Mouse (Mus musculus) MEL (cell line): Measurements from ENCODE around the gene Eri2. TPM values are rescaled to one million over a fixed set of nuclear protein-coding genes. Genes with fewer than 3 reads are reported as not detected.

ENCODE experiments used
- DNase-seq: peaks from one replicate; pipeline ENCODE4 v3.0.0; 2011; ENCODE audit warnings: low read depth, low spot score
- H3K27ac ChIP-seq: 2 replicates; pipeline ENCODE4 v1.5.1; 2012; ENCODE audit warnings: low read depth, mild to moderate bottlenecking, control low read depth, low read length, moderate library complexity; ENCODE audit not compliant: control insufficient read depth
- H3K27me3 ChIP-seq, 2 experiments: fragments of 150-350 bp in 1 of 2; sonication (generic) in 1 of 2; 2 replicates each; pipeline ENCODE4 v1.6.1; 2012; ENCODE audit warnings: low read length in 2 of 2, mild to moderate bottlenecking in 2 of 2, improper control_type of control experiment in 1 of 2, moderate library complexity in 1 of 2; ENCODE audit not compliant: insufficient read depth in 2 of 2, control insufficient read depth in 1 of 2
- H3K36me3 ChIP-seq, 2 experiments: 2 replicates each; pipeline ENCODE4 v1.6.1; 2012 to 2014; ENCODE audit warnings: low read length in 2 of 2, improper control_type of control experiment in 1 of 2, inconsistent platforms in 1 of 2, mild to moderate bottlenecking in 1 of 2; ENCODE audit not compliant: insufficient read depth in 2 of 2, control insufficient read depth in 1 of 2
- H3K4me1 ChIP-seq, 2 experiments: fragments of 150-350 bp in 1 of 2; sonication (generic) in 1 of 2; 2 replicates each; pipeline ENCODE4 v1.6.1; 2012; ENCODE audit warnings: low read length in 2 of 2, improper control_type of control experiment in 1 of 2, mild to moderate bottlenecking in 1 of 2; ENCODE audit not compliant: insufficient read depth in 2 of 2, control insufficient read depth in 1 of 2
- H3K4me3 ChIP-seq, 2 experiments: fragments of 150-350 bp in 1 of 2; sonication (generic) in 1 of 2; 2 replicates each; pipeline ENCODE4 v1.5.1; 2012; ENCODE audit warnings: low read depth in 2 of 2, low read length in 2 of 2, mild to moderate bottlenecking in 2 of 2, moderate library complexity in 2 of 2, control low read depth in 1 of 2, improper control_type of control experiment in 1 of 2; ENCODE audit not compliant: control insufficient read depth in 1 of 2, insufficient read depth in 1 of 2
- H3K79me2 ChIP-seq: 2 replicates; pipeline ENCODE4 v1.6.1; 2012; ENCODE audit warnings: mild to moderate bottlenecking, low read length, moderate library complexity; ENCODE audit not compliant: control insufficient read depth, poor library complexity, insufficient read depth
- H3K9ac ChIP-seq: 2 replicates; pipeline ENCODE4 v1.6.1; 2012; ENCODE audit warnings: low read depth, mild to moderate bottlenecking, control low read depth, low read length, moderate library complexity; ENCODE audit not compliant: control insufficient read depth, poor library complexity, severe bottlenecking
- H3K9me3 ChIP-seq: fragments of 150-350 bp; sonication (generic); replicated peaks from 2 replicates; pipeline ENCODE4 v1.6.1; 2012; ENCODE audit warnings: mild to moderate bottlenecking, low read length, improper control_type of control experiment, moderate library complexity; ENCODE audit not compliant: insufficient read depth
- CTCF ChIP-seq, 3 experiments: IDR thresholded peaks in 2 of 3; conservative IDR thresholded peaks in 1 of 3; 2 replicates each; pipeline ENCODE4 v1.5.1; 2011 to 2012; ENCODE audit warnings: low read length in 3 of 3, low read depth in 2 of 3, mild to moderate bottlenecking in 2 of 3, improper control_type of control experiment in 1 of 3, inconsistent platforms in 1 of 3, mixed read lengths in 1 of 3, moderate library complexity in 1 of 3; ENCODE audit not compliant: control insufficient read depth in 1 of 3, insufficient read depth in 1 of 3, poor library complexity in 1 of 3, severe bottlenecking in 1 of 3
- ETS1 ChIP-seq: IDR thresholded peaks from 2 replicates; pipeline ENCODE4 v1.6.1; 2012; ENCODE audit warnings: low read depth, mild to moderate bottlenecking, inconsistent platforms, low read length, improper control_type of control experiment, moderate library complexity
- JUND ChIP-seq: IDR thresholded peaks from 2 replicates; pipeline ENCODE4 v1.6.1; 2011; ENCODE audit warnings: low read depth, mild to moderate bottlenecking, improper control_type of control experiment, low read length
- MAFK ChIP-seq: IDR thresholded peaks from 2 replicates; pipeline ENCODE4 v1.6.1; 2011; ENCODE audit warnings: low read depth, mild to moderate bottlenecking, low read length, improper control_type of control experiment, borderline replicate concordance
- MAZ ChIP-seq: IDR thresholded peaks from 2 replicates; pipeline ENCODE4 v1.6.1; 2012; ENCODE audit warnings: low read depth, mild to moderate bottlenecking, inconsistent platforms, low read length, improper control_type of control experiment
- MXI1 ChIP-seq: IDR thresholded peaks from 2 replicates; pipeline ENCODE4 v1.6.1; 2011; ENCODE audit warnings: mild to moderate bottlenecking, low read depth, low read length, improper control_type of control experiment
- POLR2AphosphoS2 ChIP-seq: IDR thresholded peaks from 2 replicates; pipeline ENCODE4 v1.6.1; 2011; ENCODE audit warnings: low read length, improper control_type of control experiment
- SMC3 ChIP-seq: IDR thresholded peaks from 2 replicates; pipeline ENCODE4 v1.6.1; 2011; ENCODE audit warnings: low read depth, low read length, improper control_type of control experiment
- TCF12 ChIP-seq: IDR thresholded peaks from 2 replicates; pipeline ENCODE4 v1.6.1; 2014; ENCODE audit warnings: low read depth, mild to moderate bottlenecking, inconsistent platforms, low read length, improper control_type of control experiment, moderate library complexity
- UBTF ChIP-seq: IDR thresholded peaks from 2 replicates; pipeline ENCODE4 v1.6.1; 2012; ENCODE audit warnings: low read depth, mild to moderate bottlenecking, inconsistent platforms, low read length, improper control_type of control experiment, moderate library complexity, borderline replicate concordance; ENCODE audit not compliant: insufficient read depth
- USF1 ChIP-seq: IDR thresholded peaks from 2 replicates; pipeline ENCODE4 v1.6.1; 2014; ENCODE audit warnings: low read depth, mild to moderate bottlenecking, inconsistent platforms, low read length, improper control_type of control experiment, moderate library complexity
- polyA plus RNA-seq, 2 experiments: library from polyadenylated mRNA; stranded (reverse) in 1 of 2; unstranded in 1 of 2; fragments of >175 nt in 1 of 2; fragments of >200 nt in 1 of 2; gene quantifications; 2 replicates each; pipeline versions ENCODE4 v1.2.1 to v1.2.4; 2012; ENCODE audit warnings: low replicate concordance in 2 of 2, low read depth in 1 of 2; ENCODE audit not compliant: insufficient read length in 2 of 2, insufficient read depth in 1 of 2, missing spikeins in 1 of 2
- total RNA-seq: library from RNA; depleted of rRNA; stranded (reverse); fragments of 300-350 nt; gene quantifications from 2 replicates; pipeline ENCODE4 v1.2.3, GENCODE M21; 2012

Gene Eri2
- total and polyA plus RNA-seq, 3 experiments = 9.4 to 11.0 TPM; not detected in 1

- TF ChIP-seq MAFK (no peak), USF1 (no peak), TCF12 (no peak), JUND (no peak), MXI1 (no peak)
- peaks cover 0 to 19% of the 10 kb centered on the region in 2 experiments; a peak in 2 of 4 replicates for H3K36me3 ChIP-seq
- no peaks in the 10 kb centered on the region for H3K4me1 ChIP-seq
- H3K27me3 ChIP-seq = no peaks in the 10 kb centered on the region
- no peak overlapping the region for H3K27ac ChIP-seq
- H3K4me3 ChIP-seq = no peak overlapping the region
- no peak for DNase-seq
- H3K9ac ChIP-seq = no peak overlapping the region
- H3K9me3 ChIP-seq = no peaks in the 10 kb centered on the region
- peaks cover 4% of the 10 kb centered on the region for H3K79me2 ChIP-seq
Observed at GRCm38 (mm10) chr7:119800991-119801390, 7.1 kb upstream of the Eri2 start.

GRCm38 (mm10) chr7:119800488-119800887, 6.6 kb upstream of the Eri2 start:
- no peak for TF ChIP-seq MAZ
- 0 out of 2 replicates have a peak, but pooled peaks have one; percentile 13 for TF ChIP-seq SMC3
- peak in 2 of 3 experiments; percentile 10 to 12; a peak in 2 of 6 replicates for TF ChIP-seq CTCF (IDR thresholded peaks at IDR 0.05 in 2 of 3, conservative IDR thresholded peaks at IDR 0.05 in 1 of 3; ENCODE audit: control insufficient read depth in 1 of 3, insufficient read depth in 1 of 3, low read depth in 2 of 3, low read length in 3 of 3, poor library complexity in 1 of 3, severe bottlenecking in 1 of 3)
- TF ChIP-seq ETS1 = no peak
- no peak for TF ChIP-seq UBTF
- no peak for TF ChIP-seq POLR2AphosphoS2
- Histone ChIP-seq H3K27me3 (no peaks in the 10 kb centered on the region), H3K79me2 (peaks cover 4% of the 10 kb centered on the region), H3K36me3 (peaks cover 0 to 19% of the 10 kb centered on the region in 2 experiments; a peak in 2 of 4 replicates), H3K27ac (no peak overlapping the region), H3K4me1 (no peaks in the 10 kb centered on the region), H3K9me3 (no peaks in the 10 kb centered on the region), H3K9ac (no peak overlapping the region), H3K4me3 (no peak overlapping the region)
- no peak for DNase-seq

GRCm38 (mm10) chr7:119795311-119795710, 1.5 kb upstream of the Eri2 start:
- Histone ChIP-seq H3K27ac (peak overlapping the region; percentile 56), H3K9me3 (no peaks in the 10 kb centered on the region), H3K4me3 (peak overlapping the region; percentile 46 to 78), H3K4me1 (peaks cover 0 to 2% of the 10 kb centered on the region in 2 experiments), H3K36me3 (peaks cover 9 to 10% of the 10 kb centered on the region in 2 experiments), H3K27me3 (no peaks in the 10 kb centered on the region), H3K9ac (peak overlapping the region; percentile 97), H3K79me2 (peaks cover 18% of the 10 kb centered on the region)
- TF ChIP-seq MAZ = no peak
- 0 out of 2 replicates have a peak, but pooled peaks have one; percentile 8 for TF ChIP-seq ETS1
- peak; percentile 46 for DNase-seq
